12 mouse cellular contexts compared by ENCODE assay signal in the genomic region with DNA sequence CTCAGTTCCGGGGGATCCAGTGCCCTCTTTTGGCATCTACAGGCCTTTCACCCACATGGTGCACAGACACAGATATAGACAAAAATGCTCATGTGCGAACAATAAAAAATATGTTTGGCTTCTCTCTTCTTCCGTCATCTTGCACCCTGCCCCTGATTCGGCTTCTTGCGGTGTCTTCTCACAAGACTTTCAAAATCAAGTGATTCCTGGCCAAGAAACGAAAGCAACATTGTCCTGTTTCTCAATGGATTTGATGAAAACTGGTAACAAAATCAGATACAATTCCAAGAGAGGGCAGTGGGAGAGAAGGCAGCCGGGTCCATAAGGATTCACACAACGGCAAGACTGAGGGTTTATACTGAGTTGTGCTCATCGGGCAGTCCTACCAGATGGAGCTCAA.
"Had no signal": no experiment of that assay in that cellular context is flagged by ENCODE, and none has a peak within 500 bp of the region (broad histone marks: within the 10 kb centered on the region; RNA-seq: fewer than 3 reads in every experiment).

No protein-coding gene starts in this region.

- H3K4me2 ChIP-seq: intestine, embryonic 15.5 days; liver, embryonic 11.5 days; liver, embryonic 15.5 days; lung, embryonic 14.5 days; neural tube, embryonic 12.5 days had no signal

- H3K36me3 ChIP-seq: intestine, embryonic 15.5 days; limb, embryonic 10.5 days; liver, embryonic 15.5 days; neural tube, embryonic 12.5 days had no signal

- H3K27me3 ChIP-seq: intestine, embryonic 15.5 days; liver, embryonic 15.5 days; neural tube, embryonic 12.5 days had no signal

- DNase-seq: kidney, adult 8-10 months; lung, embryonic 14.5 days; midbrain, embryonic 14.5 days; thymus, adult 18-20 months; thymus, postnatal 25 days had no signal

- H3K4me1 ChIP-seq: intestine, embryonic 15.5 days; limb, embryonic 10.5 days; liver, embryonic 15.5 days; neural tube, embryonic 12.5 days had no signal

- ATAC-seq: intestine, embryonic 15.5 days had no signal

- H3K4me3 ChIP-seq: intestine, embryonic 15.5 days; left cerebral cortex, adult 2 months; limb, embryonic 10.5 days; liver, embryonic 15.5 days; neural tube, embryonic 12.5 days had no signal

- H3K9me3 ChIP-seq: intestine, embryonic 15.5 days; limb, embryonic 10.5 days; liver, embryonic 15.5 days; neural tube, embryonic 12.5 days had no signal

- H3K27ac ChIP-seq: intestine, embryonic 15.5 days; left cerebral cortex, adult 2 months; limb, embryonic 10.5 days; liver, embryonic 15.5 days; neural tube, embryonic 12.5 days; stomach, postnatal 0 days had no signal

- H3K9ac ChIP-seq: intestine, embryonic 15.5 days; liver, embryonic 15.5 days; lung, embryonic 14.5 days; neural tube, embryonic 12.5 days had no signal
